Mouse (Mus musculus): ENCODE measurements around the gene Tbx10.

DNA sequence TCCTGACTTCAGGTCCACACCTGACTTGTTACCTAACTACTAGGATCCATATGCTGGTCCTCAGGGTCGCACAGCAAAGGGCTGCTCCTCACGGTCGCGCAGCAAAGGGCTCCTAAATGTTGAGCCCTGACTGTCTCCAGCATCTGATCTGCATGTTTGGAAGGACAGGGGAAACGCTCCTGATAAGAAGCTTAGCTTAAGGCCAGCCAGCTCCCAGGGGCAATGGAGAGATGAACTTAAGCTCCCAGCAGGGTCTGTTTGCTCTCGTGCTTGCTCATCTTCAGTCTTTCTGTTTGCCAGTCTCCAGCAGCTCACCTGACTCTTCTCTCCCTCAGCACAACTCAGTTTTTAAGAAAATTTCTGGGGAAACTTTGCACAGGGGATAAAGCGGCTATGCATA is 40.1 kb downstream of the Tbx10 start:
- TF ChIP-seq POLR2A (IDR thresholded peaks at IDR 0.05; ENCODE audit: extremely low read depth, insufficient read depth, low read length) (no peak), CTCF (IDR thresholded peaks at IDR 0.05; ENCODE audit: extremely low read depth, insufficient read depth, low read length) (no peak)
